Mouse (Mus musculus) cerebellum, postnatal 4 days (tissue): ENCODE measurements around the gene Trim28.
"Not testable (repeated sequence)": the region's sequence is repeated elsewhere in the genome, so short reads cannot be mapped to it uniquely, and the experiment has no call there.

Experiments
- DNase-seq, 2 experiments: peaks; one replicate each; pipeline ENCODE4 v3.0.0; 2022; ENCODE audit warnings: low spot score in 2 of 2, mixed read lengths in 1 of 2

Gene Trim28

GRCm38 (mm10) chr7:13063399-13063798 lies 64.5 kb downstream of the Trim28 start:
- DNase-seq: not testable (repeated sequence)

DNA sequence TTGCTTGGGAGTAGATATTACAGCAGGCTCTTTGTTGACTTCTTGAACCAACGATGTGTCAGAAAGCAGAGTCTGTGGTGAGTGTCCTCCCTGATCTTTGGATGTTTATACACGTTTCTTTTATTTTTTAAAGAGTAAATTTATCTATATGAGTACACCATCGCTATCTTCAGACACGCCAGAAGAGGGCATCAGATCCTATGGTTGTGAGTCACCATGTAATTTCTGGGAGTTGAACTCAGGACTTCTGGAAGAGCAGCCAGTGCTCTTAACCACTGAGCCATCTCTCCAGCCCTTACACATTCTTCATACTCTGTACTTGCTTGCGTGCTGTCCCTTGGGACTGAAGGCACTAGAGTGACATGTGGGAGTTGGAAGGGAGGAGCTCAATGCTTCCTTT lies 73.4 kb downstream of the Trim28 start:
- no peak for DNase-seq
